Mouse (Mus musculus) C2C12 (cell line): ENCODE results near the gene Zfp341.

Experiments used
- CTCF ChIP-seq: IDR thresholded peaks from one replicate; pipeline ENCODE4 v1.5.1; 2011; ENCODE audit not compliant: control insufficient read depth, insufficient read depth, insufficient read length
- FOSL1 ChIP-seq: IDR thresholded peaks from one replicate; pipeline ENCODE4 v1.8.0; 2011; ENCODE audit warnings: mild to moderate bottlenecking, low read length; ENCODE audit not compliant: poor library complexity, insufficient read depth, severe bottlenecking
- MAX ChIP-seq: IDR thresholded peaks from one replicate; pipeline ENCODE4 v1.6.1; 2011; ENCODE audit warnings: mild to moderate bottlenecking, control low read depth
- MYOG ChIP-seq: IDR thresholded peaks from one replicate; pipeline ENCODE4 v1.6.1; 2011; ENCODE audit not compliant: control insufficient read depth, insufficient read length; ENCODE audit errors: extremely low read depth
- USF1 ChIP-seq: IDR thresholded peaks from one replicate; pipeline ENCODE4 v1.6.1; 2011; ENCODE audit warnings: low read depth, mild to moderate bottlenecking, control low read depth, moderate library complexity

GRCm38 (mm10) chr2:154633876-154634644 lies 21.0 kb downstream of the Zfp341 start:
- TF ChIP-seq CTCF (no peak), MAX (no peak), MYOG (no peak), USF1 (no peak), FOSL1 (no peak)
